Mouse (Mus musculus) frontal cortex, postnatal 25 days (tissue): ENCODE measurements around the gene E2f2.
A peak's percentile ranks its signal among the peaks of the same experiment; 100 is the strongest.

ENCODE experiments used
- DNase-seq, 2 experiments: peaks; one replicate each; pipeline ENCODE4 v3.0.0; 2022; ENCODE audit warnings: low spot score in 2 of 2

The E2f2 gene

DNA sequence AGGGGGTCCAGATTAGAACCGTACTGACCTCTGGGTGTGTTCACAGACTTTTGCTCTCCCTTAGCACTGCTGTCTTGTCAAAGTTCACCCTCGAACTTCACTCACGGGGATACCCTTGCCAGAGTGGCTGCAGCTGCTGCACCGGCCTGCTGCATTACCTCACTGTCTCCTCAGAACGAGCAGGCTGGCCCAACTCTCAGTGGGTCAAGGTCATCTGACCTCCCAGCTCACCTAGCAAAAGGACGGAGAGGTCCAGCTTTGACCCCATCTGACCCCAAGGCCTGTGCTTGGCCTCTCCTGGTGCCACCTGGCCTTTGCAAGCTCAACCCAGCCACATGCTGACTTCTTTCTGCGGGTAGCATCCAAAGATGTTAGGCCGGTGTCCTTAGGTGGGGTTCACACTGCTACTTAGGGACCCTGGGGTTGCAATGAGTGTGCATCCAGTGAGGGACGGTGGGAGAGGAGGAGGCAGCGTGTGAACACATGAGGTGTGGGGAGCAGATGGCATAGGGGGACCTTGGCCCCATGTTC is 3.9 kb downstream of the E2f2 start:
- no peak for DNase-seq

- no peak for DNase-seq
These were observed 5.0 kb downstream of the E2f2 start for GRCm38 (mm10) chr4:136177244-136177611.

DNA sequence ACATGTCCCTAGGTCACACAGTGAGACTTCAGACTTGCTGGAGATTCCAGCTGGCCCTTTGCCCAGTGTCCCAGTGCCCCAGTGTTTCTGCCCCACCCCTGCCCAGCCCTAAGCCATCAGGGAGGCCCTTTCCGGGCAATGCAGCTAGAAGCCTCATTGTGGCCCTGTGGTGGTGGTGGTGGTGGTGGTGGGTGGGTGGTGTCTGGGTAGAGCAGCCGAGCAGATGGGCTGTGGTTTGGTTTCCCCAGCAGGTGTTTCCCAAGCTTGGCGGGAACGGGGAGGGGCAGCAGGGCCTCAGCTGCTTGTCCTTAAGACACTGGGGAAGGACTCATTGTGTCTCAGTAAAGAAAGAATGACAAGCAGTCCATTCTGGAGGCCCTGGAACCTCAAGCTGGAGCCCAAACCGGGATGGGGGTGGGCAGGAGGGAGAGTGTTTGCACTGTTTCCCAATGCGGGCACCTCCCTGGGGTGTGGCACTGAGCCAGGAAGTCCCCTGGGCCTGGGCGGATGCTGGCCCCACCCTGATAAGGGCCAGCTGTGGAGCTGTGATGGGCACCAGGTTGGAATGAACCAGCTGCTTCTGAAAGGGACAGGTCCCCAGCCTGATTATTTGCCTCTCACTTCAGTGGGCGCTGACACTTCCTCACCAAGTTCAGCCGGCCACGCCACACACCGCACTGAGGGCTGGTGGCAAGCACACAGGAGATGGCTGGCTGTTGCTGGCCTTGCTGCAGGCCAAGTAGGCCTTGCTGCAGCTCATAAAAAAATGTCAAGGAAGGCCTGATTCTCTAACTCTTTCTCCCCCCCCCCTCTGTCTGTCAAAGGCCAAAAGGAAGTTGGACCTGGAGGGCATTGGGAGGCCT is 5.6 kb downstream of the E2f2 start:
- no peak for DNase-seq

- DNase-seq: no peak
These were observed 6.3 kb downstream of the E2f2 start for GRCm38 (mm10) chr4:136178475-136178921.

DNA sequence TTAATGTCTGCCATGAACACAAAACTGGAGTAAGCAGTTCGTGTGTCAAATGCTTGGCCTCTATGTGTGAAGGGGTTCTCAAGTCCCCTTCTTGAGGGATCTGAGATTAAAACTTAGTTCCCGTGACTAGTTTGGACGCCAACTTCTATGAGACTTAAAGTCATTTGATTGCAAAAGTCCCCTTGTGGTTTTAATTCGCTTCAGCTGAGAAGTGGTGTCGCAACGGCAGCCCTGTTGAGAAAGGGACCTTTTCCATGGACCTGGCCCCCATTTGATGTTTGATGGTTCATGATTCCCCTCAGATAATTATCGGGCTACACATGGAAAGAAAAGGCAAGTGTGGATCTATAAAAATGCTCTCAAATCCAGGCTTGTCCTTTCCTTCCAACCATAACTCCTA is 7.3 kb downstream of the E2f2 start:
- DNase-seq: no peak

GRCm38 (mm10) chr4:136179998-136180397 is 7.8 kb downstream of the E2f2 start:
- DNase-seq: peak; percentile 57 to 67

DNA sequence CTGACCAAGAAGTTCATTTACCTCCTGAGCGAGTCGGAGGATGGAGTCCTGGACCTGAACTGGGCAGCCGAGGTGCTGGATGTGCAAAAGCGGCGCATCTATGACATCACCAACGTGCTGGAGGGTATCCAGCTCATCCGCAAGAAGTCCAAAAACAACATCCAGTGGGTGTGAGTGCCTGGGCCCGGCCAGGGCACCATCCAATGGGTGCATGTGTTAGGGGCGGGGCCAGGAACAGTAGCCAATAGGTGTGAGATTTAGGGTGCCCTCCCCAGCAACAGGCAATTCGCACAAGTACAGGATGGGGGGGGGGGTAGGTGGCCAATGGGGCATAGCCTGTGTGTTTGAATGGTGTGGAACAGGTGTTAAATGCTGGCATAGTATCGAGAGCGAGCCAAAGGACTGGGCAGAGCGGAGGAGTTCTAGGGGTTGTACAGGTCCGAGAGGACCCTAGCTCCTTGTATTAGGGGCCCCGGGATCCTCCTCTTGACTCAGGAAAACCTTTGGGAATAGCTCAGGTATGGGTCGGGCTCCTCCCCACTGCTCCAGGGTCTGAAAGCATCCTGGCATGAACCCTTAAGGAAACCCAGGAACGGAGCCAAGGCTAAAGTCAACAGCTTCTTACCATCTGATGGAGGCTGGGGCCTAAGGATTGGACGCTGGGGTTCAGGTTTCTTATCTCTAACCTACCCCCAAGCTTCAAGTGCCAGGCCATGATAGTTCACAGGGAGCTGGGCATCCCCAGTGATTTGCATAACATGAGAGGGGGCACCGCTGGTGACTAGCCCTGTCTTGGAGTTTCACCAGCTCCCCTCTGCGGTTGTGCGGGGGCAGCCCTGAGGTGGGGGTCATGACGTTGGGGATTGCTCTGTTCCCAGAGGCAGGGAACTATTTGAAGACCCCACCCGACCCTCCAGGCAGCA is 8.5 kb downstream of the E2f2 start:
- DNase-seq: peak; percentile 33 to 34

DNA sequence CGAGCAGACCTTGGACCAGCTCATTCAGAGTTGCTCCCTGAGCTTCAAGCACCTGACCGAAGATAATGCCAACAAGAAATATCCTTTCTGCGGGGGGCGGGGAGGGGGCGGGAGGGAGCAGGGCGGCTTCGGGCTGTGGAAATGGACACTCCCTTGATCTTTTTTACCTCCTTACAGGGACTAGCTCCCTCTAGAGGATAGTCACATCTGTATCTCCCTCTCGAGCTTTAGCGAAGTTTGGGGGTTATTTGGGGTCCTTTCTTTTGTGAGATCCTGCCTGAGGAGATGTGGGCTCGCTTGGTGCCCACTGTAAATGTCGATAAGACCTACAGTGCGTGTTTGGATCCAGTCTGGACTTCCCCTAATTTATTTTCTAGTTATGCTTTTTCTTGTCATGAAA is 9.2 kb downstream of the E2f2 start:
- no peak for DNase-seq

DNA sequence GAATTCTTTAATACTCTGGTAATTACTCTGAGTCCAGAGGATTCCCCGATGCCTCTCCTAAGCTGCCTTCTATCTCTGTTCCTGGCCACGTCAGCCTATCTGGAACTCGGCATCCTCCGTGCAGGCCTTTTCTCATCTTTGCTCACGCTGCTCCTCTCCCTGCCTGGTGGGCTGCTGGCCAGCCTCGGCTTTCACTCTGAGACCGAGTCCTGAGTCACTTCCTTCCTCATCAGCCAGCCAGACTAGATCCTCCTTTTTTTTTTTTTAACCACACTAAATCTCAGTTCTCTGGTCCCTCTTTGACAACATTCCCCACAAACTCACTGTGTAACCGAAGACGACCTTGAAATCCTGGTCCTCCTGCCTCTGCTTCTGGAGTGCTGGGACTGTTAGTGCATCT is 13.2 kb downstream of the E2f2 start:
- no peak for DNase-seq

GRCm38 (mm10) chr4:136186315-136186714 is 14.1 kb downstream of the E2f2 start:
- DNase-seq: no peak

GRCm38 (mm10) chr4:136186739-136187472 is 14.7 kb downstream of the E2f2 start:
- DNase-seq: no peak

GRCm38 (mm10) chr4:136188973-136189737 is 17.0 kb downstream of the E2f2 start:
- DNase-seq: no peak

DNA sequence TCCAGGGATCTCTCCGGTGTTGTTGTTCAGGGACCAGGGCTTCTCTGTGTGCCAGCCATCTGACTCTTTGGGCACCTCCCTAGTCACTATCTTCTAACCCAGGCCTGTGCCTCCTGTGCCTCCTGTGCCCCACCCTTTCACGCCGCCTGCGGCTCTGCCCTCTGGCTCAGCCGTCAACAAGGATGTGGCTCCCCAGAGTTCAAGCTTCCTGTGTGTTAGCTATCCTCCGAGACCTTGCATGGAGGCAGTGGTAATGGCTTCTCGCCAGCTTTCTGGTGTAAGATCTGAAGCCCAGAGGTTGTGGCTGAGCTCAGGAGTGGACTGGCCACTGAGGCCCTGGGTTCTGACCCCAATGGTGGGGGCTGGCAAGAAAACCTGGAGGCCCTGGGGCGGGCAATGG is 17.7 kb downstream of the E2f2 start:
- no peak for DNase-seq

GRCm38 (mm10) chr4:136193571-136193970 is 21.4 kb downstream of the E2f2 start:
- no peak for DNase-seq

- no peak for DNase-seq
These were observed 22.8 kb downstream of the E2f2 start for GRCm38 (mm10) chr4:136195029-136195428.

DNA sequence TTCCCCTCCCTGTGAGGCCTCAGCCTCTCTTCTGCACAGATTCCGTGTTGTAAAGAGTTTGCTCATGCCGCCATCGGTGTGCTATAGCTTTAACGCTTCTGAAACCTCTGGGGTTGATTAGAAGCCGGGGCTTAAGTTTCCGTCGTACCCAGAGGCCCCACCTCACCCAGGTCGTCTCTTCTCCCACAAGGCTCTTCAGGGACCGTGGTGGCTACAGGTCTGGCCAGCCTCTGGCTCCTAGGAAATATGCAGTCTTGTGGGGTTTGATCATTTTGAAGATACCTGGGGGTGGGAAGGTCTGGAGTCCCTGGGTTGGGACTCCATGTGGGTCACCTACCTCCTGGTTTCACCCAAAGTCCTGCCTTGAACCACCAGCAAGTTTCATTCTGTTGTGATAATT is 23.4 kb downstream of the E2f2 start:
- no peak for DNase-seq

DNA sequence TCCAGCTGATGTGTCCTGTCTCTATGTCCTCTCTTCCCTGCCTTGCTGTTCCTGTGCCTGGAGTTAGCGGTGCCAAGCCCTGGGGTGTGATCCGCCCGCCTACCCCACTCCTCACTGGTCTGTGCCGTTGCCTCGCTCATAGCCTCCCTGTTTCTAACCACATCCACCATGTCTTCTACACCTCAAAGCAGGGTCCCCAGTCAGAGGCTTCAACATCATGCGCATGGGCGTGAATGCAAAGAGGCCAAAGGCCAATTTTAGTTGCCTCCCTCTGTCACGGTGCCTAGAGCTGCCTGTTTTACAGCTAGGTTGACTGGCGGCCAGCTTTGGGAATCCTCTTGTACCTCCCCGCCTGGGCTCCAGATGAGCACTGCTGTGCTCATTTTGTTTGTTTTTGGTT is 24.0 kb downstream of the E2f2 start:
- no peak for DNase-seq

- no peak for DNase-seq
These were observed 26.7 kb downstream of the E2f2 start for GRCm38 (mm10) chr4:136198846-136199245.

DNA sequence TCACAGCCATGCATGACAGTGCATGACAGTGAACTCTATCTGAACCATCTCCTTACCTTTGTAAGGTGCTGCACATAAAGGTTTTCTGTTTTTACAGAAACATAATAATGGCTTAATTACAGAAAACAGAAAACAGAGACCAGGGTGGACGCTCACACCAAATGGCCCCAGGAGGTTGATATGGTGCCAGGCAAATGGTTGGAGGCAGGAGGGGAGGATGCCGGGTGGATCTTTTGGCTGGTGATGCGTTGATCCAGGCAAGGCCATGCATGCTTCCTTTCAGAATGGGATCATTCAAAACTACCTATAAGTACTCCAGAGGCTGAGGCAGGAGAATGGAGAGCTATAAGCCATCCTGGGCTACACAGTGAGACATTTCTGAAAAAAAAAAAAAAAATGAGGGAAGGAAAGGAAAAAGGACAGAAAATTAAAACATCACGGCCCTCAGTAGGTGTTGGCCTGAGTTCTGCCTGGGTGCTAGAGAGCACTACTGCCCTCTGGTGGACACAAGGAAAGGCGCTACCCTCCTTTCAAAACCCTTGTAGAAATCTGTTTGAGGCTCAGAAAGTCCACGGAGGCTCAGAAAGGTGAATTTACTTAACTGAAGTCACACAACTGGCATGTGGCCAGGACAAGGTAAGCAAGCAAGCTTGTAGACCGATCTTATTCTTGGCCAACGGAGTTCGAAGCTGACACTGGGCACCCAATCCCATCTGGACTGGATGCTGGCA is 27.5 kb downstream of the E2f2 start:
- no peak for DNase-seq

GRCm38 (mm10) chr4:136202509-136202908 is 30.3 kb downstream of the E2f2 start:
- DNase-seq: peak; percentile 47 to 63
